Mouse (Mus musculus) forebrain, embryonic 10.5 days (tissue): ENCODE measurements at regions not wholly inside any gene's neighbourhood (a gene's known extent, or its start where the extent isn't known, plus 50 kb on each side); places are given as distances from the start of the nearest gene placed in this dataset.

Experiments used
- DNase-seq: peaks from one replicate; pipeline ENCODE4 v3.0.0-alpha.2; 2017; ENCODE audit warnings: low spot score; ENCODE audit errors: extremely low spot score
- H3K27ac ChIP-seq: fragments of 300-500 bp; sonication (generic); 2 replicates; pipeline ENCODE4 v1.5.1; 2016; ENCODE audit warnings: mild to moderate bottlenecking
- H3K27me3 ChIP-seq: fragments of 300-500 bp; sonication (generic); 2 replicates; pipeline ENCODE4 v1.6.1; 2016; ENCODE audit warnings: mild to moderate bottlenecking; ENCODE audit not compliant: poor library complexity, severe bottlenecking
- H3K36me3 ChIP-seq: fragments of 300-500 bp; sonication (generic); replicated peaks from 2 replicates; pipeline ENCODE4 v1.6.1; 2016; ENCODE audit warnings: mild to moderate bottlenecking, moderate library complexity
- H3K4me1 ChIP-seq: fragments of 300-500 bp; sonication (generic); 2 replicates; pipeline ENCODE4 v1.6.1; 2016
- H3K4me3 ChIP-seq: fragments of 300-500 bp; sonication (generic); 2 replicates; pipeline ENCODE4 v1.5.1; 2016; ENCODE audit warnings: mild to moderate bottlenecking, moderate library complexity
- H3K9me3 ChIP-seq: fragments of 300-500 bp; sonication (generic); 2 replicates; pipeline ENCODE4 v1.6.1; 2016; ENCODE audit warnings: mild to moderate bottlenecking, moderate library complexity
- WGBS: fragments of 180-500 bp; shearing (Covaris S2); methylation state at CpG from one replicate; pipeline ENCODE4 v1.1.7; 2016; 5-methylcytosine and 5-hydroxymethylcytosine counted together

DNA sequence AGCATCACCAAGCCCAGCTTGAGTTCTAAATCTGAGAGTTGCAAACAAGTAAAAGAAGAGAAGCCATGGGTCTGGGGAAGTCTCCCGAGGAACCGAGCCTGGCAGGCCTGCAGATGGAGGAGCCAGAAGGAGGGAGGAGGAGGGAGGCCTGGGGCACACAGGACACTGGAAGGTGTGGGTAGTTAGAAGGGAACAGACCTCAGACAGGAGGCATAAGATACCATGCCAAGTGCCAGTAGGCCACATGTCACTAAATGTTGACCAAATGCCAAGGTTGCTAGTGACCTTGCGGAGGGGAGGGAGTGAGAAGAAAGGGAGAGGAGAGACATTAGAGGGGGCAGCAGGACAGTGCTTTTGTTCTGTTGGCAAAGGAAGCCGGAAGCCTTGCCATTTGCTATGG lies 274.2 kb downstream of the Ptpru start:
- no peaks in the 10 kb centered on the region for H3K27me3 ChIP-seq
- no peak for DNase-seq
- no peak overlapping the region for H3K27ac ChIP-seq
- 0 out of 2 replicates have a peak, but pooled peaks cover 3% of the 10 kb centered on the region for H3K9me3 ChIP-seq
- no peaks in the 10 kb centered on the region for H3K4me1 ChIP-seq
- H3K4me3 ChIP-seq: no peak overlapping the region
- WGBS: 82% methylated on average over 4 of the region's 4 CpGs
- H3K36me3 ChIP-seq: no peaks in the 10 kb centered on the region

- H3K9me3 ChIP-seq: no peaks in the 10 kb centered on the region
- WGBS: 82% methylated on average over 7 of the region's 7 CpGs
- no peak for DNase-seq
These were observed 272.9 kb downstream of the Ptpru start for GRCm38 (mm10) chr4:131565203-131565602.

GRCm38 (mm10) chr4:131567241-131567640 lies 270.8 kb downstream of the Ptpru start:
- no peak for DNase-seq
- Histone ChIP-seq H3K4me3 (no peak overlapping the region), H3K36me3 (no peaks in the 10 kb centered on the region), H3K9me3 (no peaks in the 10 kb centered on the region), H3K4me1 (no peaks in the 10 kb centered on the region), H3K27ac (no peak overlapping the region), H3K27me3 (no peaks in the 10 kb centered on the region)
- WGBS: 76% methylated on average over 2 of the region's 2 CpGs

More at GRCm38 (mm10) chr4:131565203-131565602, 272.9 kb downstream of the Ptpru start:
- no peak overlapping the region for H3K4me3 ChIP-seq
- H3K27ac ChIP-seq: no peak overlapping the region
- H3K36me3 ChIP-seq: no peaks in the 10 kb centered on the region
- H3K27me3 ChIP-seq: no peaks in the 10 kb centered on the region
- H3K4me1 ChIP-seq: no peaks in the 10 kb centered on the region

DNA sequence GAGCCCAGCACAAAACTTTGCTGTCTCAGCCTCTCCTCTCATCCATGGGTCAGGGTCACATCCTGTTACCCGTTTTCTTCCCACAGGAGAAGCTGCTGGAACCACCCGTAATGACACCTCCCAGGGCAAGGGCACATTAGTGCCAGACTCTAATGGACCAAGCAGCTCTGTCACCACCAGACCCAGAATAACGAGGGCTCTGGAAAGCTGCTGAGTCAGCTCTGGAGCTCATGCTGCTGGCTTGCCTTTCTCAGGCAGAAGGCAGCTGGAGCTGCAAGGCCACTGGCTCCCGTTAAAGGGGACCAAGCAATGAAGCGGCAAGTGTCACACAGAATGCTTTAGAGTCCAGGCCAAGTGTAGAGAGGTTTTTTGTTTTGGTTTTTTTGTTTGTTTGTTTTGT lies 268.9 kb downstream of the Ptpru start:
- Histone ChIP-seq H3K4me1 (no peaks in the 10 kb centered on the region), H3K27me3 (no peaks in the 10 kb centered on the region), H3K36me3 (no peaks in the 10 kb centered on the region), H3K4me3 (no peak overlapping the region), H3K9me3 (no peaks in the 10 kb centered on the region), H3K27ac (no peak overlapping the region)
- 65% methylated on average over 5 of the region's 5 CpGs for WGBS
- no peak for DNase-seq

- no peak overlapping the region for H3K4me3 ChIP-seq
- no peak overlapping the region for H3K27ac ChIP-seq
- H3K27me3 ChIP-seq: peaks cover 2% of the 10 kb centered on the region; the same call in 1 of the 2 replicates
- 86% methylated on average over 4 of the region's 4 CpGs for WGBS
- no peaks in the 10 kb centered on the region for H3K4me1 ChIP-seq
- no peaks in the 10 kb centered on the region for H3K9me3 ChIP-seq
- no peak for DNase-seq
- no peaks in the 10 kb centered on the region for H3K36me3 ChIP-seq
These were observed 260.5 kb downstream of the Ptpru start for GRCm38 (mm10) chr4:131577571-131577970.

DNA sequence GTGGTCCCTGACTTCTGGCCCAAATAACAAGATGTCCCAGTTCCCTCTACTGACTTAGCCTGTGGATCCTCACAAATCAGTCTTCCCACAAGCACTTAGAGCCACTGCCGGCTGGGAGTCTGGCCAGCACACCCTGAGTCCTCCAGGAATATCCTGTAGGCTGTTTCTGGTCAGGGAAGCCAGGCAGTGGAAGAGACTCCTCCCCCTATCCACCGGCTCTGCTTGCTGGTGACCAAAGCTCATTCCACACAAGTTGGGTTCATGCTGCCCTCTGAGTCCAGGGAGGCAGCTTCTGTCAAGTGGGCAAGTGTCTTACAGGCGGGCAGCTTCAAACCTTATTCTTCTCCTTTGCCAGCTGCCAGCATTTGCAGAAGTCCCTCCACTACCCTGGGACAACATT lies 252.1 kb downstream of the Ptpru start:
- Histone ChIP-seq H3K27me3 (peaks cover 40% of the 10 kb centered on the region), H3K4me1 (no peaks in the 10 kb centered on the region; the same call in 1 of the 2 replicates), H3K9me3 (no peaks in the 10 kb centered on the region), H3K4me3 (no peak overlapping the region), H3K36me3 (no peaks in the 10 kb centered on the region), H3K27ac (no peak overlapping the region)
- WGBS: 76% methylated on average over 3 of the region's 3 CpGs
- no peak for DNase-seq

DNA sequence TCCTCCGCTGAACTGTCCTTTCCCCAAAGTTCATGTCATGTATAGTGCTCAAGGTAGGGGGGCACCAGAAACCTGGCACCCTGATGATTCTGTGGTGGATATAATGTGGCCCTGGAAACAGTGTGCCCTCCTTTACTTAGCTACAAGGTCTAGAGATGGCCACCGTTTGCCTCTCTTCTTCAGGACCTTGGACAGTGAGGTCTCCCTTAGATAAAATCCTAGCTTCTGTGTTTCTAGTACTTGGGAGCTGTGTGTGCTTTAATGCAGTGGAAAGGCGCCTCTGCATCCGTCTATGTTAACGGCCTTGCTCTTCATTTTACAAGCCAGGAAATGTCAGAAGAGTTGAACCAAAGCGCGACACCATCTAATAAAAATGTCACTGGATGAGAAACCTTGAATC lies 250.6 kb downstream of the Ptpru start:
- Histone ChIP-seq H3K36me3 (no peaks in the 10 kb centered on the region), H3K9me3 (no peaks in the 10 kb centered on the region), H3K27ac (no peak overlapping the region), H3K27me3 (peaks cover 38% of the 10 kb centered on the region), H3K4me3 (no peak overlapping the region), H3K4me1 (no peaks in the 10 kb centered on the region; the same call in 1 of the 2 replicates)
- WGBS: 70% methylated on average over 7 of the region's 7 CpGs
- no peak for DNase-seq

DNA sequence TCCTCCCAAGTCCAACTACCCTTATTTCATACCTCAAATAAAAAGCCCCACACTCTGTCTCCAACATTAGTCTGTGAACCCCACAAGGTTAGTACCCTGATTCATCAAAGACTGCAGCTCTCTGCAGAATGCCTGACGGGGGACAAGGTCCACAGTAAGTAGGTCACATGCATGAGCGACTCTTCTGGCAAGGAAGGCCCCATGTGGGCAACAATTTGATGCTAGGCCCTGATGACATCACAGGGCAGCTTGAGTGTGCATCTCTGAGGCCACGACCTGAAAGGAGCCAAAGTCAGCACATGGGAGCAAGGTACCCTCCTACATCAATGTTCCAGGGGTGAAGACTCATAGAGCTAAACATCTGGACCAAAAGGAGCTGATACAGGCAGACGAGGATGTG lies 248.0 kb downstream of the Ptpru start:
- WGBS: 63% methylated on average over 4 of the region's 4 CpGs
- Histone ChIP-seq H3K36me3 (no peaks in the 10 kb centered on the region), H3K27me3 (peaks cover 12% of the 10 kb centered on the region), H3K4me3 (no peak overlapping the region), H3K27ac (no peak overlapping the region), H3K4me1 (no peaks in the 10 kb centered on the region; the same call in 1 of the 2 replicates), H3K9me3 (no peaks in the 10 kb centered on the region)
- no peak for DNase-seq

- 90% methylated on average over 5 of the region's 5 CpGs for WGBS
- Histone ChIP-seq H3K9me3 (no peaks in the 10 kb centered on the region), H3K4me1 (no peaks in the 10 kb centered on the region), H3K4me3 (no peak overlapping the region), H3K27me3 (peaks cover 11% of the 10 kb centered on the region; the same call in 1 of the 2 replicates), H3K27ac (no peak overlapping the region), H3K36me3 (no peaks in the 10 kb centered on the region)
- no peak for DNase-seq
These were observed 246.6 kb downstream of the Ptpru start for GRCm38 (mm10) chr4:131591456-131591855.

DNA sequence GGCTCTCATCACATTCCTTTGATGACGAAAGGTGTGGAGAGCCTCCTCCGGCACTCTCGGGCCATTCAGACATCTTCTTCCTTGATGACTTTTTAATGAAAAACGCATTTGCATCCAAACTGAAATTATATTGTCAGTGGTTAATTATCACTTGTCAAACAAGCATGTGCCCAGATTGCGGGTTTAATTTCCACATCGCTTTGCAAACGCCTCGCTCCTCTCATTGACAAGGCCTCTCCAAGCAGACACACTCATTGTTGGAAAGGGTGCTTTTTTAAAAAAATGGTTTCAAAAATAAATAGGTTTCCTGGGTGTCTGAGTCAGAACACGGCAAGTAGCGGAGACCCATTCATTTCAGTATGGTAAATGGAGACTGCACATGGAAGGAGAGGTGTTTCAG lies 240.1 kb downstream of the Ptpru start:
- Histone ChIP-seq H3K4me1 (peaks cover 3% of the 10 kb centered on the region; the same call in 1 of the 2 replicates), H3K27ac (no peak overlapping the region), H3K4me3 (no peak overlapping the region), H3K27me3 (no peaks in the 10 kb centered on the region), H3K36me3 (no peaks in the 10 kb centered on the region), H3K9me3 (peaks cover 3% of the 10 kb centered on the region; the same call in 1 of the 2 replicates)
- 94% methylated on average over 10 of the region's 10 CpGs for WGBS
- DNase-seq: no peak

- Histone ChIP-seq H3K9me3 (no peaks in the 10 kb centered on the region), H3K4me3 (no peak overlapping the region), H3K27me3 (no peaks in the 10 kb centered on the region), H3K4me1 (no peaks in the 10 kb centered on the region), H3K27ac (no peak overlapping the region), H3K36me3 (no peaks in the 10 kb centered on the region)
- DNase-seq: no peak
- 87% methylated on average over 8 of the region's 8 CpGs for WGBS
These were observed 223.7 kb downstream of the Ptpru start for GRCm38 (mm10) chr4:131614434-131614833.

DNA sequence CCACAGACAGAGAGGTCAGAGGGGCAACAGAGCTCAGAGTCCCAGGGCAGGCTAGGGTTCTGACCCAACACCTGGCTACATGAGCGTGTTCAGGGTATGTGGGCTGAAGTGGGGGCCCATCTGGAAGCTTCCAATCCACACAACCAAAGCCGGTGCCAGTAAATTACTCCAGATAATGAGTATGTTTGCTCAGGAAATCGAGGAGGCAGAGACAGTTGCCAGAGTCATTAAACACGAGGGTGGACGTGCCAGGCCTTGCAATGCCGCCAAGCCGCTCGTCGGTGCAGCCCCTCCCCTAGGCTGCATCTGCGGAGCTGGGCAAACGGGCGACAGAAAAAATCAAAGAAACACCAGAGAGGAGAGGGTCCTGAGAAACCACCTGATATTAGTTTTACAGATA lies 222.5 kb downstream of the Ptpru start:
- no peaks in the 10 kb centered on the region for H3K4me1 ChIP-seq
- no peak overlapping the region for H3K27ac ChIP-seq
- H3K27me3 ChIP-seq: no peaks in the 10 kb centered on the region
- WGBS: 86% methylated on average over 12 of the region's 12 CpGs
- H3K4me3 ChIP-seq: no peak overlapping the region
- DNase-seq: no peak
- H3K36me3 ChIP-seq: no peaks in the 10 kb centered on the region
- H3K9me3 ChIP-seq: no peaks in the 10 kb centered on the region

GRCm38 (mm10) chr4:131638105-131638504 lies 200.0 kb downstream of the Ptpru start:
- Histone ChIP-seq H3K27ac (no peak overlapping the region), H3K27me3 (no peaks in the 10 kb centered on the region), H3K9me3 (no peaks in the 10 kb centered on the region), H3K4me3 (no peak overlapping the region), H3K4me1 (peaks cover 16% of the 10 kb centered on the region; the same call in 1 of the 2 replicates), H3K36me3 (no peaks in the 10 kb centered on the region)
- DNase-seq: no peak
- WGBS: 82% methylated on average over 5 of the region's 5 CpGs

GRCm38 (mm10) chr4:131656034-131656433 lies 182.1 kb downstream of the Ptpru start:
- Histone ChIP-seq H3K27ac (no peak overlapping the region), H3K4me1 (no peaks in the 10 kb centered on the region), H3K9me3 (no peaks in the 10 kb centered on the region), H3K36me3 (no peaks in the 10 kb centered on the region), H3K27me3 (no peaks in the 10 kb centered on the region), H3K4me3 (no peak overlapping the region)
- WGBS: 72% methylated on average over 8 of the region's 8 CpGs
- no peak for DNase-seq
